Mouse (Mus musculus) testis, adult 2 months (tissue): ENCODE results near the gene Lamp2. TPM values are rescaled to one million over a fixed set of nuclear protein-coding genes. Genes with fewer than 3 reads are reported as not detected.

Source experiments
- H3K27ac ChIP-seq: fragments of 200-500 bp; 2 replicates; pipeline ENCODE4 v1.5.1; 2012; ENCODE audit warnings: low read depth, low read length; ENCODE audit not compliant: control insufficient read depth, insufficient read depth
- H3K27me3 ChIP-seq: fragments of 200-500 bp; 2 replicates; pipeline ENCODE4 v1.6.1; 2012; ENCODE audit warnings: mild to moderate bottlenecking, low read length, moderate library complexity; ENCODE audit not compliant: control insufficient read depth, insufficient read depth
- H3K36me3 ChIP-seq: fragments of 200-500 bp; 2 replicates; pipeline ENCODE4 v1.6.1; 2012; ENCODE audit warnings: mild to moderate bottlenecking, low read length; ENCODE audit not compliant: control insufficient read depth, insufficient read depth
- H3K4me1 ChIP-seq: fragments of 200-500 bp; 2 replicates; pipeline ENCODE4 v1.6.1; 2012; ENCODE audit warnings: low read length; ENCODE audit not compliant: control insufficient read depth, insufficient read depth
- H3K4me3 ChIP-seq: fragments of 200-500 bp; 2 replicates; pipeline ENCODE4 v1.5.1; 2012; ENCODE audit warnings: low read depth, mild to moderate bottlenecking, low read length, moderate library complexity, mixed read lengths; ENCODE audit not compliant: control insufficient read depth
- CTCF ChIP-seq: fragments of 200-500 bp; IDR thresholded peaks from 2 replicates; pipeline ENCODE4 v1.5.1; 2012; ENCODE audit warnings: low read depth, mild to moderate bottlenecking, inconsistent platforms, low read length, moderate library complexity; ENCODE audit not compliant: control insufficient read depth, insufficient read depth, insufficient replicate concordance
- POLR2A ChIP-seq: fragments of 200-500 bp; IDR thresholded peaks from 2 replicates; pipeline ENCODE4 v1.6.1; 2012; ENCODE audit warnings: low read depth, mild to moderate bottlenecking, inconsistent platforms, low read length, moderate library complexity; ENCODE audit not compliant: control insufficient read depth
- polyA plus RNA-seq: library from polyadenylated mRNA; depleted of rRNA; stranded (reverse); fragments of >200 nt; gene quantifications from 2 replicates; pipeline ENCODE4 v1.2.3, GENCODE M21; 2012

Lamp2 gene
- polyA plus RNA-seq, 1 experiment: 45.7 TPM

GRCm38 (mm10) chrX:38428818-38429440, 27.3 kb downstream of the Lamp2 start:
- H3K27me3 ChIP-seq: no peaks in the 10 kb centered on the region
- no peaks in the 10 kb centered on the region for H3K36me3 ChIP-seq
- TF ChIP-seq CTCF (no peak), POLR2A (no peak)
- H3K4me1 ChIP-seq: no peaks in the 10 kb centered on the region
- H3K4me3 ChIP-seq: no peak overlapping the region
- H3K27ac ChIP-seq: no peak overlapping the region

GRCm38 (mm10) chrX:38426043-38426442, 30.2 kb downstream of the Lamp2 start:
- no peak overlapping the region for H3K27ac ChIP-seq
- H3K4me3 ChIP-seq: no peak overlapping the region
- TF ChIP-seq CTCF (no peak), POLR2A (no peak)
- no peaks in the 10 kb centered on the region for H3K36me3 ChIP-seq
- H3K27me3 ChIP-seq: no peaks in the 10 kb centered on the region
- H3K4me1 ChIP-seq: no peaks in the 10 kb centered on the region

- Histone ChIP-seq H3K27ac (no peak overlapping the region), H3K4me3 (no peak overlapping the region), H3K27me3 (no peaks in the 10 kb centered on the region), H3K4me1 (no peaks in the 10 kb centered on the region), H3K36me3 (no peaks in the 10 kb centered on the region)
- TF ChIP-seq CTCF (no peak), POLR2A (no peak)
Observed at GRCm38 (mm10) chrX:38423096-38423495, 33.2 kb downstream of the Lamp2 start.

GRCm38 (mm10) chrX:38422396-38422795, 33.9 kb downstream of the Lamp2 start:
- Histone ChIP-seq H3K4me1 (no peaks in the 10 kb centered on the region), H3K36me3 (no peaks in the 10 kb centered on the region), H3K27me3 (no peaks in the 10 kb centered on the region), H3K4me3 (no peak overlapping the region), H3K27ac (no peak overlapping the region)
- TF ChIP-seq POLR2A (no peak), CTCF (no peak)

GRCm38 (mm10) chrX:38403879-38404278, 52.4 kb downstream of the Lamp2 start:
- Histone ChIP-seq H3K27me3 (no peaks in the 10 kb centered on the region), H3K4me1 (no peaks in the 10 kb centered on the region), H3K27ac (no peak overlapping the region), H3K36me3 (no peaks in the 10 kb centered on the region), H3K4me3 (no peak overlapping the region)
- no peak for TF ChIP-seq POLR2A
- no peak for TF ChIP-seq CTCF

GRCm38 (mm10) chrX:38402981-38403380, 53.3 kb downstream of the Lamp2 start:
- Histone ChIP-seq H3K4me1 (no peaks in the 10 kb centered on the region), H3K27ac (no peak overlapping the region), H3K27me3 (no peaks in the 10 kb centered on the region), H3K4me3 (no peak overlapping the region), H3K36me3 (no peaks in the 10 kb centered on the region)
- TF ChIP-seq POLR2A (no peak), CTCF (no peak)

- H3K4me3 ChIP-seq: no peak overlapping the region
- H3K27ac ChIP-seq: no peak overlapping the region
- H3K27me3 ChIP-seq: no peaks in the 10 kb centered on the region
- H3K36me3 ChIP-seq: no peaks in the 10 kb centered on the region
- H3K4me1 ChIP-seq: no peaks in the 10 kb centered on the region
- no peak for TF ChIP-seq POLR2A
- TF ChIP-seq CTCF: no peak
Observed at GRCm38 (mm10) chrX:38402004-38402403, 54.2 kb downstream of the Lamp2 start.

GRCm38 (mm10) chrX:38400616-38401015, 55.6 kb downstream of the Lamp2 start:
- Histone ChIP-seq H3K4me1 (no peaks in the 10 kb centered on the region), H3K4me3 (no peak overlapping the region), H3K27me3 (no peaks in the 10 kb centered on the region), H3K27ac (no peak overlapping the region), H3K36me3 (no peaks in the 10 kb centered on the region)
- TF ChIP-seq POLR2A: no peak
- TF ChIP-seq CTCF: no peak
